Mouse (Mus musculus) megakaryocyte-erythroid progenitor cell, adult 5-6 weeks (primary cell): Measurements from ENCODE around the gene Dpy19l1. TPM values are rescaled to one million over a fixed set of nuclear protein-coding genes. Genes with fewer than 3 reads are reported as not detected.

Source experiments
- ATAC-seq: replicated peaks from 2 replicates; pipeline ENCODE4 v1.8.0; 2016; ENCODE audit warnings: mild to moderate bottlenecking, inconsistent platforms; ENCODE audit not compliant: severe bottlenecking, poor library complexity, low FRiP score, low TSS enrichment
- total RNA-seq, 2 experiments: library from RNA; stranded (forward) in 1 of 2; stranded (reverse) in 1 of 2; fragments of 200-1000, 215-1000 nt in 1 of 2; fragments of >200 nt in 1 of 2; fragmentation: Nextera tagmentation in 1 of 2; gene quantifications; 2 replicates each; pipeline ENCODE4 v1.2.3; 2014 to 2017

The Dpy19l1 gene
- total RNA-seq, 2 experiments from 2014 or later: 61.1 to 98.1 TPM

DNA sequence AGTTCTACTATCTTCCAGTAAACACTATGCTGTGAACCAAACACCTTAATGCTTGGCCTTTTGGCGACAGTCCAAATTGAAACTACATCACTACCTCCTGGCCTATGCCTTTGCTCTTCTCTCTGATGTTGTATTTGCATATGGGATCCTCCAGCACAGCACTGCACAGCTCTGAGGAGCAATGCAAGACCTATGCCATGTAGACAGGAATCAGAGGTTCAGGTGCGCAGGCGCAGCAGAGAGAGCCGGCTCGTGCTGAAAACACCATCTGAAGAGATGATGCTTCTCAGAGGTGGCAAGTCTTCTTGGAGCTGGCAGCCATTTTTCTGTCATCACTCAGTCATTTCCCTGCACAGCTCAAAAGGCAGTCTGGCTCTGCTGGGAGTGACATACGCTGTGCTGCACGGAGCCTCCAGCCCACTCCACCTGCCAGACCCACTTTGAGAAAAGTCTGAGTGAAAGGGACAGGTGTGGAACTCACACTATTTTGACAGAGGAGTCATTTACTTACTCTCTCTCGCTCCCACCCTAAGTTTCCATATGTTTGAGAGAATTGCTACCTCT, 112.1 kb downstream of the Dpy19l1 start:
- no peak for ATAC-seq

DNA sequence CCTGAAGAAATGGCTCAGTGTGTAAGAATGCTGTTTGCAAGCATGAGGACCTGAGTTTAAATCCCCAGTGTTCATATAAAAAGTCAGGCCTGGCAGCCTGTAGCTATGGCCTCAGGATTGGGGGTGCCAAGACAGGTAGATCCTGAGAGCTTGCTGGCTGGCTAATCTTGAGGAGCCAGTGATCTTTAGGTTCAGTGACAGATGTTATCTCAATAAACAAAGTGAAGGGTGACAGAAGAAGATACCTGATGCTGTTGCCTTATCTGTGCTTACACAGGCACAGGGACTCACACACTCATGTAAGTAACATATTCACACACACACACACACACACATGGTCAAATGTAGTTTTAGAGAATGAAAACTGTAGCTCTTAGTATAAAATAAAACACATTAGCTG, 115.7 kb downstream of the Dpy19l1 start:
- peak; percentile 65 for ATAC-seq

DNA sequence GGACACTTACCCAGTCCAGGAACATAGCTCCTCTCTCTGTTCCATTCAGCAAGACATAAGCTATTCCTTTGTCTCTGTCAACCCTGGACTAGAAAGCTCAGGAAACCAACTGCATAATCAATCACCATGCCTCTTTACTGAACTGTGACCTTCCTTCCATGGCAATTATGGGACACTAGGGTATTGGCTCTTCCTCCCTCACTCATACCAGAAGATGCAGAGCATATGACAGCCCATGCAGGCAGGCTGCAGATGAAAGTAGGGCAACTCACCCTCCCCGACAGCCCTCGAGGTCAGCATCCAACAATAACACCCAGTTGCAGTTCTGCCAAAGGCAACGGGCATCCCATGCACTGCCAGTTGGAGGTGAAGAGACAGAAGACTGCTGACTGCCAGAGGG, 123.6 kb downstream of the Dpy19l1 start:
- no peak for ATAC-seq

DNA sequence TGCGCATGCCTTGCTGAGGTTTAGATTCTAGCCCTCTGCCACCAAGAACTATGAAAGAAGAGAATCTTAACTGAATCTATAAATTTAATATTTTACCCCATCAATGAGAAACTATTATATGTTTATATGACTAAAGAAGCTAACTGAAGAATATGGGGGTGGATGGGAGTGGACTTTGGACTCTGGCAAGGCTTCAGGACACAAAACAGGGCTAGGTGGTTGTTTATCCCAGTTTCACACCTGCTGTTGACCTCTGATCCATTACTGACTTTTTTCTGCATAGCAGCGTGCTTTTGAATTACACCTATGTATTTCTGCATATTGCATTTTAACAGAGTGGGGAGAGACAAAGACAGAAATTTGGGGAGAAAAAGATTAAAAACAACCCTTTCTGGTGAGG, 124.1 kb downstream of the Dpy19l1 start:
- ATAC-seq: no peak

Other genes starting within 250 kb of the Dpy19l1 start
- not detected in 2 replicates for gene Cypt4, start 122.1 kb upstream of the Dpy19l1 start, total RNA-seq (2014; fragmentation: Nextera tagmentation)
- gene Cypt4, start 122.1 kb upstream of the Dpy19l1 start, total RNA-seq (2017): not detected in 2 replicates
- not detected in 2 replicates for gene Dpy19l2, start 193.2 kb upstream of the Dpy19l1 start, total RNA-seq (2014; fragmentation: Nextera tagmentation)
- gene Dpy19l2, start 193.2 kb upstream of the Dpy19l1 start, total RNA-seq (2017): not detected in 2 replicates